Mouse (Mus musculus): ENCODE measurements around the gene Gm17535.
"Not testable (repeated sequence)": the region's sequence is repeated elsewhere in the genome, so short reads cannot be mapped to it uniquely, and the experiment has no call there.

The Gm17535 gene

DNA sequence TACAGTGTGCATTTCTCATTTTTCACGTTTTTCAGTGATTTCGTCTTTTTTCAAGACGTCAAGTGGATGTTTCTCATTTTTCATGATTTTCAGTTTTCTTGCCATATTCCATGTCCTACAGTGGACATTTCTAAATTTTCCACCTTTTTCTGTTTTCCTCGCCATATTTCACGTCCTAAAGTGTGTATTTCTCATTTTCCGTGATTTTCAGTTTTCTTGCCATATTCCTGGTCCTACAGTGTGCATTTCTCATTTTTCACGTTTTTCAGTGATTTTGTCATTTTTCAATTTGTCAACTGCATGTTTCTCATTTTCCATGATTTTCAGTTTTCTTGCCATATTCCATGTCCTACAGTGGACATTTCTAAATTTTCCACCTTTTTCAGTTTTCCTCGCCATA lies at the start of gene Gm17535:
Gm17535 (plus strand) TSS at position 301 of the 400 bp plus-strand sequence.
- not testable (repeated sequence) for DNase-seq

DNA sequence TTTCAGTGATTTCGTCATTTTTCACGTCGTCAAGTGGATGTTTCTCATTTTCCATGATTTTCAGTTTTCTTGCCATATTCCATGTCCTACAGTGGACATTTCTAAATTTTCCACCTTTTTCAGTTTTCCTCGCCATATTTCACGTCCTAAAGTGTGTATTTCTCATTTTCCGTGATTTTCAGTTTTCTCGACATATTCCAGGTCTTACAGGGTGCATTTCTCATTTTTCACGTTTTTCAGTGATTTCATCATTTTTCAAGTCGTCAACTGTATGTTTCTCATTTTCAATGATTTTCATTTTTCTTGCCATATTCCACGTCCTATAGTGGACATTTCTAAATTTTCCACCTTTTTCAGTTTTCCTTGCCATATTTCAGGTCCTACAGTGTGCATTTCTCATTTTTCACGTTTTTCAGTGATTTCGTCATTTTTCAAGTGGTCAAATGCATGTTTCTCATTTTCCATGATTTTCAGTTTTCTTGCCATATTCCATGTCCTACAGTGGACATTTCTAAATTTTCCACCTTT lies 33.9 kb upstream of the Gm17535 start, which contains the start of gene Gm10722:
Gm10722 (plus strand) TSS at position 478 of the 528 bp plus-strand sequence.
- DNase-seq, result peak; percentile 10 to 21

- DNase-seq, result not testable (repeated sequence)
These were observed 33.4 kb upstream of the Gm17535 start for GRCm38 (mm10) chr9:3001006-3001405.

GRCm38 (mm10) chr9:3001948-3002659 lies 32.3 kb upstream of the Gm17535 start:
- peak; percentile 87 to 100 for DNase-seq

GRCm38 (mm10) chr9:3002794-3003396 lies 31.5 kb upstream of the Gm17535 start, which contains the start of gene Gm11168:
TSS of gene Gm11168 (plus strand) at chr9:3003346.
- DNase-seq, result peak; percentile 1 to 13

DNA sequence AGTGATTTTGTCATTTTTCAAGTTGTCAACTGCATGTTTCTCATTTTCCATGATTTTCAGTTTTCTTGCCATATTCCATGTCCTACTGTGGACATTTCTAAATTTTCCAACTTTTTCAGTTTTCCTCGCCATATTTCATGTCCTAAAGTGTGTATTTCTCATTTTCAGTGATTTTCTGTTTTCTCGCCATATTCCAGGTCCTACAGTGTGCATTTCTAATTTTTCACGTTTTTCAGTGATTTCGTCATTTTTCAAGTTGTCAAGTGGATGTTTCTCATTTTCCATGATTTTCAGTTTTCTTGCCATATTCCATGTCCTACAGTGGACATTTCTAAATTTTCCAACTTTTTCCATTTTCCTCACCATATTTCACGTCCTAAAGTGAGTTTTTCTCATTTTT lies 28.2 kb upstream of the Gm17535 start:
- not testable (repeated sequence) for DNase-seq

GRCm38 (mm10) chr9:3006636-3007035 lies 27.8 kb upstream of the Gm17535 start:
- DNase-seq, result not testable (repeated sequence)

GRCm38 (mm10) chr9:3007272-3007671 lies 27.1 kb upstream of the Gm17535 start:
- peak in 1 of 2 experiments; percentile 1 for DNase-seq

DNA sequence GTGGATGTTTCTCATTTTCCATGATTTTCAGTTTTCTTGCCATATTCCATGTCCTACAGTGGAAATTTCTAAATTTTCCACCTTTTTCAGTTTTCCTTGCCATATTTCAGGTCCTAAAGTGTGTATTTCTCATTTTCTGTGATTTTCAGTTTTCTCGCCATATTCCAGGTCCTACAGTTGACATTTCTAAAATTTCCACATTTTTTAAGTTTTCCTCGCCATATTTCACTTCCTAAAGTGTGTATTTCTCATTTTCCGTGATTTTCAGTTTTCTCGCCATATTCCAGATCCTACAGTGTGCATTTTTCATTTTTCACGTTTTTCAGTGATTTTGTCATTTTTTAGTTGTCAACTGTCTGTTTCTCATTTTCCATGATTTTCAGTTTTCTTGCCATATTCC lies 25.1 kb upstream of the Gm17535 start:
- not testable (repeated sequence) for DNase-seq

DNA sequence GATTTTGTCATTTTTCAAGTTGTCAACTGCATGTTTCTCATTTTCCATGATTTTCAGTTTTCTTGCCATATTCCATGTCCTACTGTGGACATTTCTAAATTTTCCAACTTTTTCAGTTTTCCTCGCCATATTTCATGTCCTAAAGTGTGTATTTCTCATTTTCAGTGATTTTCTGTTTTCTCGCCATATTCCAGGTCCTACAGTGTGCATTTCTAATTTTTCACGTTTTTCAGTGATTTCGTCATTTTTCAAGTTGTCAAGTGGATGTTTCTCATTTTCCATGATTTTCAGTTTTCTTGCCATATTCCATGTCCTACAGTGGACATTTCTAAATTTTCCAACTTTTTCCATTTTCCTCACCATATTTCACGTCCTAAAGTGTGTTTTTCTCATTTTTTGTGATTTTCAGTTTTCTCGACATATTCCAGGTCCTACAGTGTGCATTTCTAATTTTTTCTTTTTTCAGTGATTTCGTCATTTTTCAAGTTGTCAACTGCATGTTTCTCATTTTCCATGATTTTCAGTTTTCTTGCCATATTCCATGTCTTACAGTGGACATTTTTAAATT lies 22.3 kb upstream of the Gm17535 start:
- not testable (repeated sequence) for DNase-seq

DNA sequence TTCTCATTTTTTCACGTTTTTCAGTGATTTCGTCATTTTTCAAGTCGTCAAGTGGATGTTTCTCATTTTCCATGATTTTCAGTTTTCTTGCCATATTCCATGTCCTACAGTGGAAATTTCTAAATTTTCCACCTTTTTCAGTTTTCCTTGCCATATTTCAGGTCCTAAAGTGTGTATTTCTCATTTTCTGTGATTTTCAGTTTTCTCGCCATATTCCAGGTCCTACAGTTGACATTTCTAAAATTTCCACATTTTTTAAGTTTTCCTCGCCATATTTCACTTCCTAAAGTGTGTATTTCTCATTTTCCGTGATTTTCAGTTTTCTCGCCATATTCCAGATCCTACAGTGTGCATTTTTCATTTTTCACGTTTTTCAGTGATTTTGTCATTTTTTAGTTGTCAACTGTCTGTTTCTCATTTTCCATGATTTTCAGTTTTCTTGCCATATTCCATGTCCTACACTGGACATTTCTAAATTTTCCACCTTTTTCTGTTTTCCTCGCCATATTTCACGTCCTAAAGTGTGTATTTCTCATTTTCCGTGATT lies 21.6 kb upstream of the Gm17535 start, which contains the start of gene Gm10721:
Gm10721 (plus strand) TSS at position 408 of the 547 bp plus-strand sequence.
- DNase-seq, result not testable (repeated sequence)

DNA sequence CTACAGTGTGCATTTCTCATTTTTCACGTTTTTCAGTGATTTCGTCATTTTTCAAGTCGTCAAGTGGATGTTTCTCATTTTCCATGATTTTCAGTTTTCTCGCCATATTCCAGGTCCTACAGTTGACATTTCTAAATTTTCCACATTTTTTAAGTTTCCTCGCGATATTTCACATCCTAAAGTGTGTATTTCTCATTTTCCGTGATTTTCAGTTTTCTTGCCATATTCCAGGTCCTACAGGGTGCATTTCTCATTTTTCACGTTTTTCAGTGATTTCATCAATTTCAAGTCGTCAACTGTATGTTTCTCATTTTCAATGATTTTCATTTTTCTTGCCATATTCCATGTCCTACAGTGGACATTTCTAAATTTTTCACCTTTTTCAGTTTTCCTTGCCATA lies 19.0 kb upstream of the Gm17535 start, which contains the start of gene Gm10720:
Gm10720 (plus strand) TSS at position 301 of the 400 bp plus-strand sequence.
- DNase-seq, result not testable (repeated sequence)

DNA sequence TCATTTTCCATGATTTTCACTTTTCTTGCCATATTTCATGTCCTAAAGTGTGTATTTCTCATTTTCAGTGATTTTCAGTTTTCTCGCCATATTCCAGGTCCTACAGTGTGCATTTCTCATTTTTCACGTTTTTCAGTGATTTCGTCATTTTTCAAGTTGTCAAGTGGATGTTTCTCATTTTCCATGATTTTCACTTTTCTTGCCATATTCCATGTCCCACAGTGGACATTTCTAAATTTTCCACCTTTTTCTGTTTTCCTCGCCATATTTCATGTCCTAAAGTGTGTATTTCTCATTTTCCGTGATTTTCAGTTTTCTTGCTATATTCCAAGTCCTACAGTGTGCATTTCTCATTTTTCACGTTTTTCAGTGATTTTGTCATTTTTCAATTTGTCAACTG lies 18.5 kb upstream of the Gm17535 start:
- DNase-seq, result peak in 1 of 2 experiments; percentile 13

GRCm38 (mm10) chr9:3017108-3017507 lies 17.3 kb upstream of the Gm17535 start, which contains the start of gene Gm10719:
TSS of gene Gm10719 (plus strand) at chr9:3017408.
- not testable (repeated sequence) for DNase-seq

DNA sequence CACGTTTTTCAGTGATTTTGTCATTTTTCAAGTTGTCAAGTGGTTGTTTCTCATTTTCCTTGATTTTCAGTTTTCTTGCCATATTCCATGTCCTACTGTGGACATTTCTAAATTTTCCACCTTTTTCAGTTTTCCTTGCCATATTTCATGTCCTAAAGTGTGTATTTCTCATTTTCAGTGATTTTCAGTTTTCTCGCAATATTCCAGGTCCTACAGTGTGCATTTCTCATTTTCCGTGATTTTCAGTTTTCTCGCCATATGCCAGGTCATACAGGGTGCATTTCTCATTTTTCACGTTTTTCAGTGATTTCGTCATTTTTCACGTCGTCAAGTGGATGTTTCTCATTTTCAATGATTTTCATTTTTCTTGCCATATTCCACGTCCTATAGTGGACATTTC lies 15.5 kb upstream of the Gm17535 start:
- DNase-seq, result peak; percentile 96 to 100

DNA sequence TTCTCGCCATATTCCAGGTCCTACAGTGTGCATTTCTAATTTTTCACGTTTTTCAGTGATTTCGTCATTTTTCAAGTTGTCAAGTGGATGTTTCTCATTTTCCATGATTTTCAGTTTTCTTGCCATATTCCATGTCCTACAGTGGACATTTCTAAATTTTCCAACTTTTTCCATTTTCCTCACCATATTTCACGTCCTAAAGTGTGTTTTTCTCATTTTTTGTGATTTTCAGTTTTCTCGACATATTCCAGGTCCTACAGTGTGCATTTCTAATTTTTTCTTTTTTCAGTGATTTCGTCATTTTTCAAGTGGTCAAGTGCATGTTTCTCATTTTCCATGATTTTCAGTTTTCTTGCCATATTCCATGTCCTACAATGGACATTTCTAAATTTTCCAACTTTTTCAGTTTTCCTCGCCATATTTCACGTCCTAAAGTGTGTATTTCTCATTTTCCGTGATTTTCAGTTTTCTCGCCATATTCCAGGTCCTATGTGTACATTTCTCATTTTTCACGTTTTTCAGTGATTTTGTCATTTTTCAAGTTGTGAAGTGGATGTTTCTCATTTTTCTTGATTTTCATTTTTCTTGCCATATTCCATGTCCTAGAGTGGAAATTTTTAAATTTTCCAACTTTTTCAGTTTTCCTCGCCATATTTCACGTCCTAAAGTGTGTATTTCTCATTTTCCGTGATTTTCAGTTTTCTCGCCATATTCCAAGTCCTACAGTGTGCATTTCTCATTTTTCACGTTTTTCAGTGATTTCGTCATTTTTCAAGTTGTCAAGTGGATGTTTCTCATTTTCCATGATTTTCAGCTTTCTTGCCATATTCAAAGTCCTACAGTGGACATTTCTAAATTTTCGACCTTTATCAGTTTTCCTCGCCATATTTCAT lies 14.3 kb upstream of the Gm17535 start:
- DNase-seq, result peak; percentile 47 to 79

GRCm38 (mm10) chr9:3022316-3023008 lies 11.9 kb upstream of the Gm17535 start:
- DNase-seq, result not testable (repeated sequence)

DNA sequence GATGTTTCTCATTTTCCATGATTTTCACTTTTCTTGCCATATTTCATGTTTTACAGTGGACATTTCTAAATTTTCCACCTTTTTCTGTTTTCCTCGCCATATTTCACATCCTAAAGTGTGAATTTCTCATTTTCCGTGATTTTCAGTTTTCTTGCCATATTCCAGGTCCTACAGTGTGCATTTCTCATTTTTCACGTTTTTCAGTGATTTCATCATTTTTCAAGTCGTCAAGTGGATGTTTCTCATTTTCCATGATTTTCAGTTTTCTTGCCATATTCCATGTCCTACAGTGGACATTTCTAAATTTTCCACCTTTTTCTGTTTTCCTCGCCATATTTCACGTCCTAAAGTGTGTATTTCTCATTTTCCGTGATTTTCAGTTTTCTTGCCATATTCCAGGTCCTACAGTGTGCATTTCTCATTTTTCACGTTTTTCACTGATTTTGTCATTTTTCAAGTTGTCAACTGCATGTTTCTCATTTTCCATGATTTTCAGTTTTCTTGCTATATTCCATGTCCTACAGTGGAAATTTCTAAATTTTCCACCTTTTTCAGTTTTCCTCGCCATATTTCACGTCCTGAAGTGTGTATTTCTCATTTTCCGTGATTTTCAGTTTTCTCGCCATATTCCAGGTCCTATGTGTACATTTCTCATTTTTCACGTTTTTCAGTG lies 11.0 kb upstream of the Gm17535 start, which contains the start of gene Gm10718:
Gm10718 (plus strand) TSS at position 236 of the 673 bp plus-strand sequence.
- peak; percentile 1 to 24 for DNase-seq

- DNase-seq, result not testable (repeated sequence)
These were observed 10.3 kb upstream of the Gm17535 start for GRCm38 (mm10) chr9:3023985-3024648.
